Mouse (Mus musculus): ENCODE results near the gene Skor1.
A peak's percentile ranks its signal among the peaks of the same experiment; 100 is the strongest.

Skor1 gene

DNA sequence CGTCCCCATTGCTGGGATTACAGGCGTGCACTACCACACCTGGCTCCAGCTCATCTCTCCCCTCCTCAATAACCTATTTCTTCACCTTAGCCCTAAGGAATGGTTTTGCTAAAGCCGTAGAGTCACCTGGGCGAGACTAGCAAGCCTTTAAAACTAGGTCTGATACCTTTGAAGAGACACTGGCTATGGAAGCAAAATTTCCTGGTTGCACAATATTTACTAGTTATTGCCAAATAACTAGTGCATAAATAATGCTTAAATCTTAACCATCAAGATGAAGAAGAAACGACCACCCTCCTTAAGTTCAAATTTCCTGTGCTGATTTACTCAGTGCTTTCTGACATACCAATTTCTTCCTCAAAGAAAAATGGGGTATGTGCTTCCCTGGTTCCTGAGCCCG, 15.1 kb downstream of the Skor1 start:
- no peak for DNase-seq (ENCODE audit: low spot score)

DNA sequence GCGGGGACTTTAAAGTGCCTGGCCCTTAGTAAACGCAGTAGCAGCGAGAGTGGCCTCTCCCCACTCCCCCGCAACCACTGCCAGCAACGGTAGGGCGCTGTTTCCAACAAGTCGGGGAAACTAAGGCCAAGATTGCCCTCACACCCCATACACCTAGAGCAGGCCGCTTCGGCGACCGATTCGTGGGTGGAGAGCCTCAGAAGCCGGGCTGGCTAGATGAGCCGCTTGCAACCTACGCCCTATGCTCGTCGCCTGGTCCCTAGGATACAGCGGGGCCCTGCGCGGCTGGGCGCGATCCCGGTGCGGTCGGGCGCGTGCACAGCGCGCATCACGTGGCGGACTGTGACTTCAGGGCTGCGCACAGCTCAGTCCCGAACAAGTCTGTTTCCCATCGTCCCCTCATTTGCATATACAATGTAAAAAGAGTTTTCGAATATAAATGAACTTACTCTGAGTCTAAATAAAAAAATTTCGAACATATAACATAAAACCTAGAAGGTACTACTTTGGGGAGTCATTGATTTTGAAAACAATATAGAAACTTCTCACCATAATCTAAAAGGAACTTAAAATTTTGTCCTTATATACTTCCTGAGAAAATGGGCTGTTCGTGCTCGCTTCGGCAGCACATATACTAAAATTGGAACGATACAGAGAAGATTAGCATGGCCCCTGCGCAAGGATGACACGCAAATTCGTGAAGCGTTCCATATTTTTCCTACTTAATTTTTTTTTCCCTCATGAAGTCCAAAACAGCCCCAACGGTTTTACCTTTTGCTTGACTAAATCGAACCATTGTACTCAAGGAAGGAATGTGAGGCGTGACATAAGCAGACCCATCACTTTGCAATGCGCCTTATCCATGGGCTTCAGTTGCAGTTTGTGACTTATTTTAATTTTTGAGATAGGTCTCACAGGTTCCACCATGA, 15.8 kb downstream of the Skor1 start:
- DNase-seq (ENCODE audit: low spot score): peak; percentile 87

- no peak for DNase-seq (ENCODE audit: low spot score)
Observed at GRCm38 (mm10) chr9:63131957-63132602, 16.7 kb downstream of the Skor1 start.

GRCm38 (mm10) chr9:63129641-63130041, 19.1 kb downstream of the Skor1 start:
- no peak for DNase-seq (ENCODE audit: low spot score)

GRCm38 (mm10) chr9:63124512-63124911, 24.2 kb downstream of the Skor1 start:
- DNase-seq (ENCODE audit: low spot score): no peak

DNA sequence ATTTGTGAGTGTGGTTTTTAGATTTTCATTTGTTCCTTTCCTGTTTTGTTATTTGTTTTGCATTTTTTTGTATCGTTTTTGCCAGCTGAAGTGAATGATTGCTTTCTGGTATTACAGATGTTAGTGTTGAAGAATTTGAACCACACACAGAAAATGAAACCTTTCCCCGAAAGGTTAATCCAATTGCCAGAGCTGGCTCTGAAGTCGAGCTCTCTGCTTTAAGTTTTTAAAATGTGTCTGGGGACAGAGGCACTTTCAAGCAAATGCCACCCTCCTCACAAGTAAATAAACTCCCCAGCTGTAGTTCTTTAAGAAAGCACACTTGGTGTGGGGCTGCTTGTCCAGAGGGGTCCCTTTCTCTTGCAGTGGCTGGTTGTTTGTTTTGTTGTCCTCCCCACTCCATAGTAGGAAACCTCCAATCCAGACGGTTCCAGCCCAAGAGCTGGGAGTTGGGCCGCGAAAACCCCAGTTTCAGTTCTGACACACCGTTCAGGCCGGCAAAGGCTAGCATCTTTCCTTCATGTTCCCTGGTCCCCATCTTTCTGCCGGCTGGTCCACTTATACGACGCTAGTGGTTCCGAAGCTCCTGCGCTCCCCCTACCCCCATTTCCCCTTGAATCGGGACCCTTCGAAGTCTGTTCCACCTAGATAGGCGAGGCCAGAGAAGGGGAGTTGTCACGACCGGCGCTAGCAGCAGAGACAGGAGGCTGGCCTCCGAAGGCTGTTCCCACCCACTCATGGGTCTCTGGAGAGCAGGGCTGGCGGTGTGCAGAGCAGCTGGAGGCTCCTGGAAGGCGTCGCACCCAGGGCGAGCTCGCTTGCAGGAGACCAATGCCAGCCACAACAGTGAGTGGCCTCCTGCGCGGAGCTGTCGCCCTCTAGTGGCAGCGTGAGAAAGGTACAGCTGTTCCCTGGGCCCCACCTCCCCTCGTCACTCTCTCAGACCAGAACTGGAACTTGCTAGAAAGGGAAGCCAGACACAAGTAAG, 25.0 kb downstream of the Skor1 start:
- DNase-seq (ENCODE audit: low spot score): peak; percentile 90

DNA sequence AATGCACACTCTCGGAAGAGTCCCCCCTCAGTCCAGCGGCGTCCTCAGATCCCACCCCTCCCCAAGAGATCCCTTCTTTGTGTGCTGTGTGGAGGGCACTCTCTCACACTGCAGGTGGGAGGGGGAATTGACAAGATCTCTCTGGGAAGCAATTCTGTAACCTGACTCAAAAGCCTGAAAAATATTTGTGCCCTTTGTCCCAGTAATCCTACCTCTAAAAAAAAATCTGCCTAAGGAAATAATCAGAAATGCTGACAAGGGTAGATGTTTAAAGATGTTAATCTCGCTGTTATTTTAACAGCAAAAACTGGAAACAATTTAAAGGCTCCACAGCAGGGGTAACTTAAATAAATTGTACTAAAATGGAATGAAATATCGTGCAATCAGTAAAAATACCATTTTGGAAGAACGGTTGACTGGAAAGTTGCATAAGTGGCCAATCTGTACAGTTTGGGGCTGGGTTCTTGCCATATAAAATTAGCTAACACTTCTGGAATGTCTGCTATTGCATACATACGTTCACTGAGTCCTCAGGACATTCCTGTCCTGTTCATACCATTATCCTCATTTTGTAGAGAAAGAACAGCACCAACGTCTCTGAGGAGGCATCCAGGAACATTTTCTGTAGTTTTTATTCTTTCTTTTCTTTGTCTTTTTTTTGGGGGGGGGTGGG, 26.5 kb downstream of the Skor1 start:
- no peak for DNase-seq (ENCODE audit: low spot score)

DNA sequence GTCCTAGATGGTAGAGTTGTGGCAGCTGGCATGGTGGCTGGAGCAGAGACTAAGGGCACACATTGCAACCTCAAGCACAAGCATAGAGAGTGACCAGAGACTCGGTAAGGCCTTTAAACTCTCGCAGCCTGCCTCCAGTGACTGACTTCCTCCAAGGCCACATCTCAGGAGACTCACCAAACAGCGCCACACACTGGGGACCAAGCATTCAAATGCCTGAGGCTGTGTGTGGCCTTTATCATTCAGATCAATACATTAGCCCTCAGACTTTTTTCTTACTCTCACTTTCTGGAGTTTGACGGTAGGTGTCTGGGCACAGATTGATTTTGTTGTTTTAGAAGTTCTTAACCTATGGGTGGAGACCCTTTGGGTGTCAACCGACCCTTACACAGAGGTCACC, 30.4 kb downstream of the Skor1 start:
- DNase-seq (ENCODE audit: low spot score): no peak

DNA sequence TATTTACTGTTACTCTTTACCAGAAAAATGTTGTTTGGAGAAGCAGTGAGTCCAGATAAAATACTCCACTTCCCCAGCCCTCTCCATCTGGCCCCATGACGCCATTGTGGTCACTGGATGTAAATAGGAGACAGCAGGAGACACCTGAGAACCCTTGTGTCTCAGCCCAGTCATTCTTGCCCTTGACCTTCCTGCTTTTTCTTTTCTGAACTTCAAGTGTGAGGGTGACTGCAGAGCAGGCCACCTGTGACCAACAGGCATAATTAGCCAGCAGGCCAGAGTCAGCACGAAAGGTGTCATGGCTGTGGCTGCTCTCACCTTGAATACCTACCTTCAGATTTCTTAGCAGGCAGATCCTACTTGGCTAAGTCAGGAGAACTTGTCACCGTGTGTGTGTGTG, 36.2 kb downstream of the Skor1 start:
- no peak for DNase-seq (ENCODE audit: low spot score)

DNA sequence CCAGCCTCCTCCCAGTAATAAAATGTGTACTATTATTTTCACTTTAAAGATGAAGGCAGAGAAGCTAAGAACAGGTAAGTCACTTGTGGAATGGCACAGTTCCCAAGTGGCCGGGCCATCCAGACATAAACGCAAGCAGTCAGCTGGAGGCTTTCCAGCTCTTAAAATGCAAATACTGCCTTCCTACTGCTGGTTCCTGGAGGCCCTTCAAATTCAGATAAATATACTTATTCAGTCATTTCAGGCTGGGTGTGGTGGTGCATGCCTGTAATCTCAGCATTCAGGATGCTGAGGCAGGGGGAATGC, 39.0 kb downstream of the Skor1 start:
- no peak for DNase-seq (ENCODE audit: low spot score)

GRCm38 (mm10) chr9:63109020-63109781, 39.6 kb downstream of the Skor1 start:
- DNase-seq (ENCODE audit: low spot score): peak; percentile 94

DNA sequence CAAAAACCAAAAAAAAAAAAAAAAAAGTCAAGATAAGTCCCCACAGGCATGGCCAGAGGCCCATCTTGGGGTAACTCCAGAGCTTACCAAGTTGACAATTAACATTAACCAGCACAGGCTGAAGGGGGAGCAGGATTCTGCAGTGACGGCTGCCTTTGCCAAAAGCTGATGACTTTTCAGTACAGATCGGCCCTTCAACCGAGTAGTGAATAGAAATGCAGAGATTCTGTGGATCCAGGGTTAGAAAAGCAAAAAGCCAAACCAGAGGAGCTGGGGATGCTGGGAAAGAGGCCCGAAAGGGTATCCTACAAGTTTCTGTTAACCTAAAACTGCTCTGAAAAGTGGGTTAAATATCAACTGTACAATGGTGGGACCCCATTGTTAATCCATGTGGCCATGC, 40.2 kb downstream of the Skor1 start:
- peak; percentile 21 for DNase-seq (ENCODE audit: low spot score)

DNA sequence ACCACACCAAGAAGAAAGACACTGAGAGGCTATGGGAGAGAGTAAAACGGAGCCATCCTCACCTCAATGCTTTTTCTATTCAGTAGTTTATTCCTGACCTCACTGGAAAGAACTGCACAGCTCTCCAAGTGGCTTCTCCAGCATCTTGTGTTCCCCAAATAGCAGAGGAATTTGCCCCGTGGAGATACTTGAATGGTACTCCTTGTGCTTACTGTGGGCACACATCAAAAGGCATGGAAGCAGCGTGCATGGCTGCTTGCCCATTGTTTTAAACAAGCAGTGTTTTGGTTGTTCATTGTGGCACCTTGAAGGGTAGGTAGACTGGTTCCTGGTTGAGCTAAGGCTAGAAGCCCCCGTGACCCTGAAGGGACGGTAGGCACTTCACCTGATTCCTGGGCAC, 48.1 kb downstream of the Skor1 start:
- no peak for DNase-seq (ENCODE audit: low spot score)

DNA sequence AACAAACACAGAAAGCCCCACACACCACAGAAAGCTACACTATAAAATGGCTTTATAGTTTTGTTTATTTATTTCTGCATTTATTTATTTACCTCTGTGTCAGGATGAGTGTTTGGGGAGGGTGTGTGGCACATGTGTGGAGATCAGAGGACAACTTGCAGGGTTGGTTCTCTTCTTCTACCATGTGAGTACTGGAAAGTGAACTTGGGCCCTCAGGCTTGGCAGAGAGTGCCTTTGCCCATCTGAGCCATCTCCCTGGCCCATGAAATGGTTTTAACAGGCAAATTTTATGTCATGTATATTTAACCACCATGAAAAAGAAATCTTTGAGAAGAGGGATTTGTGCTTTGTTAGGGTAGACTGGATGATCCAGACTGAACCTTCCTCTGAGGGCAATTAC, 48.9 kb downstream of the Skor1 start:
- DNase-seq (ENCODE audit: low spot score): no peak

DNA sequence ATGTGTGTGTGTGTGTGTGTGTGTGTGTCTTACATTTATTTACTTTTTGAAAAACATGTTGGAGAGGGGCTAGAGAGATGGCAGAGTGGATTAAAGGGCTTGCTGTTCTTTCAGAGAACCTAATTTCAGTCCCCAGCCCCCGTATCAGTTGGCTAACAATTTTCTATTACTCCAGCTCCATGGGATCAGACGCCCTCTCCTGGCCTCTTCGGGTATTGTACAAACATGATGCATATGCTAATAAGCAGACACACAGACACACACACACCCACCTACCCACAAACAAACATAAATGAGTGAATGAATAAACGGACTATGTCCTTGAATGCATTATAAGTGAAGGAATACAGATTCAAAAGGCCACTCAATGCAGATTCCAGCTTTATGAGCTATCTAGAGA, 49.4 kb downstream of the Skor1 start:
- no peak for DNase-seq (ENCODE audit: low spot score)

GRCm38 (mm10) chr9:63098887-63099286, 49.9 kb downstream of the Skor1 start:
- no peak for DNase-seq (ENCODE audit: low spot score)

- no peak for DNase-seq (ENCODE audit: low spot score)
Observed at GRCm38 (mm10) chr9:63097204-63097603, 51.6 kb downstream of the Skor1 start.

DNA sequence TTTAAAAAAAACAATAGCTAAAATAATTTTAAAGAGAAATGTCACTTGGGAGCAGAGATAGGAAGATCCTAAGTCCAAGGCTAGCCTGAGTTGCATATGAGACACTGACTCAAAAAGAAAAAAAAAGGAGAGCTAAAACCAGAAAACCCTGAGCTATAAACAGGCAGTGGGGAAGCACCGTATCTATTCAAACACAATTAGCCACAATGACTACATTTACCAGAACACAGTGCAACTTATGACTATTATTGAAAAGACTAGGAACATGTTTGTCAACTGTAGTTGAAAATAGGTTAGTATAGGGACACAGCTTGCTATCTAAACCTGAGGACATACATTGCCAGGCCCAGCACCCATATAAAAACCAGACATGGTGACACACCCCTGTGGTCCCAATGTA, 54.7 kb downstream of the Skor1 start:
- no peak for DNase-seq (ENCODE audit: low spot score)

DNA sequence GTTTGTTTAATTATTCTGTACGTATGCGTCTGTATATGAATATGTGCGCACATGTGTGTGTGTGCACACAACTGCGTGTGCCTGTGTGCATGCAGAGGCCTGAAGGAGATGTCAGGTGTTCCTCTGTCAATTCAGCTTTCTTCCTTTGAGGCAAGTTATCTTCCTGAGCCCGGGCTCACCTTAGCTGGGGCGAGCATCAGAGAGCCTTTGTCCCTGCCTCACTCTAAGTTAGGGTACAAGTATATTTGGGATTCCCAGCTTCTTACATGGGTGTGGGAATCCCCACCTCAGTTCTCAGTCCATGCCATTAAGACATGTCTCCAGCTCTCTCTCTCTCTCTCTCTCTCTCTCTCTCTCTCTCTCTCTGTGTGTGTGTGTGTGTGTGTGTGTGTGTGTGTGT, 56.2 kb downstream of the Skor1 start:
- DNase-seq (ENCODE audit: low spot score): no peak

- DNase-seq (ENCODE audit: low spot score): peak; percentile 74
Observed at GRCm38 (mm10) chr9:63091971-63092528, 56.7 kb downstream of the Skor1 start.
